Mouse (Mus musculus) layer of hippocampus, adult 9-11 months (tissue): ENCODE measurements around the gene Ube2ql1.
A peak's percentile ranks its signal among the peaks of the same experiment; 100 is the strongest.

Experiments
- DNase-seq: peaks from one replicate; pipeline ENCODE4 v3.0.0; 2022

Ube2ql1 gene

GRCm38 (mm10) chr13:69706919-69707318 lies 32.8 kb downstream of the Ube2ql1 start:
- no peak for DNase-seq

GRCm38 (mm10) chr13:69703505-69703904 lies 36.2 kb downstream of the Ube2ql1 start:
- DNase-seq: no peak

GRCm38 (mm10) chr13:69701397-69701796 lies 38.3 kb downstream of the Ube2ql1 start:
- no peak for DNase-seq

- DNase-seq: no peak
Observed at GRCm38 (mm10) chr13:69700827-69701226, 38.9 kb downstream of the Ube2ql1 start.

- DNase-seq: peak; percentile 82
Observed at GRCm38 (mm10) chr13:69696333-69696991, 43.2 kb downstream of the Ube2ql1 start.

- DNase-seq: no peak
Observed at GRCm38 (mm10) chr13:69691074-69691473, 48.6 kb downstream of the Ube2ql1 start.

- no peak for DNase-seq
Observed at GRCm38 (mm10) chr13:69687023-69687422, 52.7 kb downstream of the Ube2ql1 start.

- no peak for DNase-seq
Observed at GRCm38 (mm10) chr13:69685406-69685818, 54.3 kb downstream of the Ube2ql1 start.

GRCm38 (mm10) chr13:69673921-69674618 lies 65.6 kb downstream of the Ube2ql1 start:
- no peak for DNase-seq

- DNase-seq: no peak
Observed at GRCm38 (mm10) chr13:69673197-69673920, 66.3 kb downstream of the Ube2ql1 start.

- no peak for DNase-seq
Observed at GRCm38 (mm10) chr13:69672565-69672964, 67.1 kb downstream of the Ube2ql1 start.

- no peak for DNase-seq
Observed at GRCm38 (mm10) chr13:69672121-69672520, 67.6 kb downstream of the Ube2ql1 start.

- DNase-seq: no peak
Observed at GRCm38 (mm10) chr13:69654508-69654907, 85.2 kb downstream of the Ube2ql1 start.
